Mouse (Mus musculus) cerebellum, adult 11 months (tissue): ENCODE measurements around the gene Defb29.

Experiments used
- DNase-seq: peaks from one replicate; pipeline ENCODE4 v3.0.0; 2022

Defb29 gene

DNA sequence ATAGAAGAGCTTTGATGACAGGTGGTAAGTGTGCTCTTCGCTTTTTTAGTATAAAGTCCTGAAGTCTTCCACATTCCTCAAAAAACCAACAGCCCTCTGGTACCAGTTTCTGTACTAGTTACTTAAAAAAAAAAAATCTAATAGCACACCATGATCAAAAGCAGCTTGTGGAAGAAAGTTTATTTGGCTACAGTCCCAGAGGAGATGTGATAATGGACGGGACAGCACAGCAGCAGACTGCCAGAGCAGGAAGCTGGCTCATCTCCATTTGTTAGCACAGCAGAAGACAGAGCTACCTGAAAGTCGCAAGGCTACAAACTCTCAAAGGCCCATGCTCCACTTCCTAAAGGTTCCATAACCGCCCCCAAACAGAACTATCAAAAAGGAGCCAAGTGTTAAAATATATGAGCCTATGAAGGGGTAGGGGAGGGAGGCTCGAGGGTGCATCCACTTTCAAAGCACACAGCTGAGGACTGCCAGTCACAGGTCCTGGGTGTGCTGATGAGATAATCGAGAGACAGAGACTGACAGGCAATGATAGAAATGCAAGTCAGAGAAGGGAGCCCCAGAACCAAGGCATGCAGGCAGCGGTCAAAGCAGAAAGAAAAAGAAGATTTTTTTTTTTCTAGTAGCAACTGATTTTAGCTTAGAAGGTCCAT is 39.6 kb downstream of the Defb29 start:
- DNase-seq = no peak

DNA sequence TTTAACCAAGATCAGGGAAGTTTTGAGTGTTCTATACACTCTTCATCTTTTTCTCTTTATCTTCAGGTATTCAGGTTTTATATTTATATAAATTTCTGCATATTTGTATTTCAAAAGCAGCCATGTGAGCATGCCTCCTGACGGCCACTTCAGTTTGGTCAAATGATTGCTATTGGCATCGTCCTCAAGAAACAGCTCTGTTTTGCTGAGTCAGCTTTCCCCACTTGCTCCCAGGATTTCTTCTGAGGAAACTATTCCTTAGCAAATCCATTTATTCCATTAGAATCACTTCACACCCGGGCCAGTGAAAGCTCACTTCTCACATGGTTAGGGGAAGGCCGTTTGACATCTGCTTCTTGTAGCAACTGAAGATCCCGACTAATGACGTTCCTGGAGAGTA is 41.9 kb downstream of the Defb29 start:
- DNase-seq = no peak

DNA sequence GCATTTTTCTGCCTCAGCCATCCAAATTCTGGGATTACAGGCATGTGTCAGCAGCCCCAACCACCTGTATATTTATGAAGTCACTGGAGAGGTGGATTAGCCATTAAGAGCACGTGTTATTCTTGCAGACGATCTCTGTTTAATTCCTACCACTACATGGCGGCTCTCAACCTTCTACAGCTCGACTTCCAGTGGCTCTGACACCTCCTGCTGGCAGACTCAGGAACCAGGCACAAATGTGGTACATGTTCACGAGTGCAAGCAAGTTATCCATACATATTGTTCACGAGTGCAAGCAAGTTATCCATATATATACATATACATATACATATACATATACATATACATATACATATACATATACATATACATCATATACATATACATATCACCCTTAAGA is 46.7 kb downstream of the Defb29 start:
- DNase-seq = no peak

DNA sequence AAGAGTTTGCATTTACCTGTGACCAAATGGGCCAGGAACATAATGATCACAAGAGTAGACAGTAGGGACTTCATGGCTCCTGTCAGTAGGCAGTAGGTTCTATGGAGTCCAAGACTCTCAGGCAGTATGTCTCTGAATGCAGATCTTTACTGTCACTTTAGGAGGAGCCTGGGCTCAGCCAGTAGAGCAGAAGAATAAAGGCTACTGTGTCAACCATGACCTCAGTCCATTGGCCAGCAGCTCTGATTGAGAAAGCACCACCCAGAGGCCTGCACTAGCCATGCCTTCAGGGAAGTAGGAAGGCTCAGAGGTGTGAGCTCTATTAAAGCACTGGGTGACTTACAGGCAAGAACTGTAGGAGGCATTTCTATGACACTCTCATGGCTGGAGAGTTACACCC is 49.9 kb downstream of the Defb29 start, which contains the start of gene Defb22:
Gene Defb22 (minus strand): TSS at position 101 of the 400 bp plus-strand sequence.
- DNase-seq = no peak
